ENCODE assay signal across 9 mouse cellular contexts in the genomic region with DNA sequence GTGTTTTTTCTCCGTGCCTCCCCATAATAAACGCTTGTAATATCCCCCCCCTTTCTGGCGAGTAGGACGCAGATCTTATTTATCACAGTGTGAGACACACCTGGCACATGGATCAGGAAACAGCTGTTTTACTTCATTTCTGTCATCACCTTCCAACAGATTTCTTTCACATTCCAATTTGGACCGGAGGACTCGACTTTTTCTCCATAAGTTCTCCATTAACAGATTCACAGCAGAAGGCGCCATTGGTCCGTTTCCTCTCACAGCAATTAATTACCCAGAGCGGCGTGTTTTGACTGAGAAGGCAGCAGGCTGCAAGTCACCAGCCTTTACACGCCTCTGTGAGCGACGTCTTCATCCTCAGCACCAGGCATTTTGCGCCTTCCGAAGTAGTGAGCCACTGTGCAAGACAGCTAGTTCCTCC.
A peak's percentile ranks its signal among the peaks of the same experiment; 100 is the strongest.
DNase-seq lines count a peak whose midpoint lies in the region; ATAC-seq lines count a peak whose summit lies in the region.
"Had no signal": no experiment of that assay in that cellular context is flagged by ENCODE, and none has a peak within 500 bp of the region (broad histone marks: within the 10 kb centered on the region; RNA-seq: fewer than 3 reads in every experiment).

No protein-coding gene starts in this region.

- no peak overlapping the region for H3K27ac ChIP-seq in hindbrain, embryonic 15.5 days (replicated peaks)
- H3K27ac ChIP-seq in hindbrain, embryonic 11.5 days (ENCODE audit: low read depth, low read length) = no peak overlapping the region
- no peak overlapping the region for H3K27ac ChIP-seq in forebrain, embryonic 16.5 days (ENCODE audit: low read length)
- H3K27ac ChIP-seq in limb, embryonic 10.5 days = peak overlapping the region; percentile 83

- no peak overlapping the region for H3K9ac ChIP-seq in hindbrain, embryonic 15.5 days
- H3K9ac ChIP-seq in hindbrain, embryonic 11.5 days (ENCODE audit: low read depth, low read length) = no peak overlapping the region
- H3K9ac ChIP-seq in forebrain, embryonic 16.5 days (replicated peaks; ENCODE audit: low read depth, low read length) = no peak overlapping the region

- no peak overlapping the region for H3K4me3 ChIP-seq in hindbrain, embryonic 15.5 days
- no peak overlapping the region for H3K4me3 ChIP-seq in hindbrain, embryonic 11.5 days (ENCODE audit: low read depth, low read length)
- H3K4me3 ChIP-seq in forebrain, embryonic 16.5 days (replicated peaks; ENCODE audit: low read length) = no peak overlapping the region
- peak overlapping the region; percentile 25 for H3K4me3 ChIP-seq in limb, embryonic 10.5 days

- H3K9me3 ChIP-seq in hindbrain, embryonic 15.5 days = no peaks in the 10 kb centered on the region
- H3K9me3 ChIP-seq in hindbrain, embryonic 11.5 days (ENCODE audit: control insufficient read depth, low read length) = no peaks in the 10 kb centered on the region
- no peaks in the 10 kb centered on the region for H3K9me3 ChIP-seq in forebrain, embryonic 16.5 days (ENCODE audit: control insufficient read depth, low read length)
- no peaks in the 10 kb centered on the region for H3K9me3 ChIP-seq in limb, embryonic 10.5 days (replicated peaks)

- no peaks in the 10 kb centered on the region for H3K27me3 ChIP-seq in hindbrain, embryonic 15.5 days
- no peaks in the 10 kb centered on the region for H3K27me3 ChIP-seq in hindbrain, embryonic 11.5 days (ENCODE audit: control insufficient read depth, insufficient read depth, low read length)
- H3K27me3 ChIP-seq in forebrain, embryonic 16.5 days (replicated peaks; ENCODE audit: control insufficient read depth, insufficient read depth, low read length) = no peaks in the 10 kb centered on the region; the same call in 1 of the 2 replicates
- H3K27me3 ChIP-seq in limb, embryonic 10.5 days (ENCODE audit: low read depth, poor library complexity, severe bottlenecking) = no peaks in the 10 kb centered on the region

- WGBS in hindbrain, embryonic 15.5 days = 61% methylated on average over 15 of the region's 15 CpGs
- 58% methylated on average over 15 of the region's 15 CpGs for WGBS in hindbrain, embryonic 11.5 days
- WGBS in forebrain, embryonic 16.5 days = 51% methylated on average over 15 of the region's 15 CpGs
- WGBS in limb, embryonic 10.5 days = 13% methylated on average over 15 of the region's 15 CpGs

- H3K4me1 ChIP-seq in hindbrain, embryonic 15.5 days (replicated peaks) = no peaks in the 10 kb centered on the region
- H3K4me1 ChIP-seq in hindbrain, embryonic 11.5 days (replicated peaks; ENCODE audit: control insufficient read depth, insufficient read depth, low read length) = 0 out of 2 replicates have a peak, but pooled peaks cover 4% of the 10 kb centered on the region
- peaks cover 12% of the 10 kb centered on the region for H3K4me1 ChIP-seq in forebrain, embryonic 16.5 days (replicated peaks; ENCODE audit: control insufficient read depth, insufficient read depth, low read length)
- H3K4me1 ChIP-seq in limb, embryonic 10.5 days = peaks cover 99% of the 10 kb centered on the region

- H3K36me3 ChIP-seq in hindbrain, embryonic 15.5 days = no peaks in the 10 kb centered on the region
- no peaks in the 10 kb centered on the region for H3K36me3 ChIP-seq in hindbrain, embryonic 11.5 days (ENCODE audit: control insufficient read depth, insufficient read depth, low read length)
- no peaks in the 10 kb centered on the region for H3K36me3 ChIP-seq in forebrain, embryonic 16.5 days (ENCODE audit: control insufficient read depth, insufficient read depth)
- no peaks in the 10 kb centered on the region for H3K36me3 ChIP-seq in limb, embryonic 10.5 days

- ATAC-seq in hindbrain, embryonic 15.5 days (ENCODE audit: low FRiP score, low read depth) = peak; percentile 54; the same call in 1 of the 2 replicates
- no peak for ATAC-seq in hindbrain, embryonic 11.5 days (ENCODE audit: low FRiP score)
- peak; percentile 89 for ATAC-seq in forebrain, embryonic 16.5 days

- DNase-seq in hindbrain, embryonic 11.5 days (ENCODE audit: low spot score) = no peak
- DNase-seq in embryo, embryonic 10.5 days (ENCODE audit: low spot score) = peak; percentile 63
- DNase-seq in limb, embryonic 10.5 days (ENCODE audit: low spot score) = peak; percentile 81
- DNase-seq in testis, postnatal 14 days (ENCODE audit: low spot score) = no peak
- DNase-seq in urinary bladder, postnatal 14 days (ENCODE audit: low spot score) = no peak
- DNase-seq in ovary, postnatal 36 days (ENCODE audit: low spot score) = no peak
- DNase-seq: layer of hippocampus, postnatal 36 days had no signal

- H3K4me2 ChIP-seq in hindbrain, embryonic 15.5 days = peak overlapping the region; percentile 20
- H3K4me2 ChIP-seq in hindbrain, embryonic 11.5 days (replicated peaks; ENCODE audit: low read depth, low read length) = no peak overlapping the region
- H3K4me2 ChIP-seq in forebrain, embryonic 16.5 days (ENCODE audit: low read length) = peak overlapping the region; percentile 25

Comparison
In these comparisons a context has a peak if more than half of its experiments do, and no peak if none do; other contexts are left out.
1. DNase-seq: peak in embryo, embryonic 10.5 days (single experiment) and limb, embryonic 10.5 days (single experiment); none in hindbrain, embryonic 11.5 days (single experiment), testis, postnatal 14 days (single experiment), urinary bladder, postnatal 14 days (single experiment) and ovary, postnatal 36 days (single experiment).